Mouse (Mus musculus) stomach, embryonic 16.5 days (tissue): ENCODE results near the gene 4930522H14Rik. TPM values are rescaled to one million over a fixed set of nuclear protein-coding genes. Genes with fewer than 3 reads are reported as not detected.

Experiments
- ATAC-seq: fragments of 200-750 bp; cut with Nextera tagmentation; 2 replicates; pipeline ENCODE4 v1.8.0; 2017; ENCODE audit warnings: moderate number of reproducible peaks, moderate TSS enrichment; ENCODE audit not compliant: insufficient read depth, low FRiP score
- H3K27ac ChIP-seq: fragments of 300-500 bp; sonication (generic); 2 replicates; pipeline ENCODE4 v1.5.1; 2014; ENCODE audit warnings: low read length
- H3K27me3 ChIP-seq: fragments of 300-500 bp; sonication (generic); 2 replicates; pipeline ENCODE4 v1.6.1; 2014; ENCODE audit warnings: low read length, control low read depth, mixed read lengths; ENCODE audit not compliant: control insufficient read depth, insufficient read depth
- H3K36me3 ChIP-seq: fragments of 300-500 bp; sonication (generic); 2 replicates; pipeline ENCODE4 v1.6.1; 2014; ENCODE audit warnings: low read length; ENCODE audit not compliant: control insufficient read depth, insufficient read depth
- H3K4me1 ChIP-seq: fragments of 300-500 bp; sonication (generic); 2 replicates; pipeline ENCODE4 v1.6.1; 2014; ENCODE audit warnings: low read length, control low read depth, mixed read lengths; ENCODE audit not compliant: control insufficient read depth, insufficient read depth
- H3K4me2 ChIP-seq: fragments of 300-500 bp; sonication (generic); 2 replicates; pipeline ENCODE4 v1.6.1; 2014; ENCODE audit warnings: low read depth, low read length, mixed read lengths
- H3K4me3 ChIP-seq: fragments of 300-500 bp; sonication (generic); replicated peaks from 2 replicates; pipeline ENCODE4 v1.5.1; 2014; ENCODE audit warnings: mild to moderate bottlenecking, low read length
- H3K9ac ChIP-seq: fragments of 300-500 bp; sonication (generic); 2 replicates; pipeline ENCODE4 v1.6.1; 2014; ENCODE audit warnings: low read length
- H3K9me3 ChIP-seq: fragments of 300-500 bp; sonication (generic); replicated peaks from 2 replicates; pipeline ENCODE4 v1.6.1; 2016; ENCODE audit warnings: low read length, control low read depth; ENCODE audit not compliant: control insufficient read depth
- WGBS: fragments of 180-500 bp; shearing (Covaris S2); extraction: QIAGEN DNeasy Blood & Tissue Kit; methylation state at CpG from one replicate; pipeline ENCODE4 v1.1.7; 2014; 5-methylcytosine and 5-hydroxymethylcytosine counted together
- polyA plus RNA-seq: library from polyadenylated mRNA; unstranded; fragments of >200 nt; fragmentation: Nextera tagmentation; extraction: Ambion mirVana; gene quantifications from 2 replicates; pipeline ENCODE4 v1.2.1, GENCODE M21; 2015

4930522H14Rik gene
- polyA plus RNA-seq, 1 experiment from 2014 or later, result not detected

DNA sequence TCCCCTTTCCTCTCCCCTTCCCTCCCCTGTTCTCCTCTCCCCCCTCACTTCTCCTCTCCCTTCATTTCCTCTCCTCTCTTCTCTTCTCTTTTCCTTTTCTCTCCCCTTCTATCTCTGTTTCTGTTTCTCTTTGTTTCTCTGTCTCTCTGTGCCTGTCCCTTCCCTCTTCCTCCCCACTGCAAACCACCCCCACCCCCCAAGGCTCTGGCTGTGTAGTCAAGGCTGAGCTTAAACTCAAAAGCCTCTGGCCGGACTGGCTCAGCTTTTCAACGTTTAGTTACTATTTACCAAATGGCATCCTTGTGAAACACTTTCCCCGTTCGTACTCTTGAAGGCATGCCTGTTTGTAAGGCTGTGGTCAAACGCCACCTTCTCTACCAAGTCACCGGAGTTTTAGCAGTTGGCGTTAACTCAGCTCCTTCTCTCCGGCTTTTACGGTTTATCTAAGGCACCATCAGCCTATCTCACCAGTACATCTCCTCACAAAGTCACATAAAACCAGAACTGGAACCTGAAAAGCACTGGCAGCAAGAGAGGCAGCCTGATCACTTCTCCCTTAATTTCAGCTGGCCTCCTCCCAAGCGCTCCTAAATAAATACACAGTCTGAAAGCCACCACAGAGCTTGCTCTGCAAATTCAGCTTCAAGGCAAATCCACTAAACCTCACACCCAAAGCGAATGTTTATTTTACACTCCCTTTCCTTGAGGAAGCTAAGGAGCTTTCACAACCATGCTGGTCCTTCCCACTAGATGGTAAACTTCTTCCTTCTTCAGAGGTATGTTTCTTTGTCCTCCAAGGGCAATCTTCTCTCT is 19.4 kb upstream of the 4930522H14Rik start:
- ATAC-seq, result peak; percentile 66; the same call in 1 of the 2 replicates

DNA sequence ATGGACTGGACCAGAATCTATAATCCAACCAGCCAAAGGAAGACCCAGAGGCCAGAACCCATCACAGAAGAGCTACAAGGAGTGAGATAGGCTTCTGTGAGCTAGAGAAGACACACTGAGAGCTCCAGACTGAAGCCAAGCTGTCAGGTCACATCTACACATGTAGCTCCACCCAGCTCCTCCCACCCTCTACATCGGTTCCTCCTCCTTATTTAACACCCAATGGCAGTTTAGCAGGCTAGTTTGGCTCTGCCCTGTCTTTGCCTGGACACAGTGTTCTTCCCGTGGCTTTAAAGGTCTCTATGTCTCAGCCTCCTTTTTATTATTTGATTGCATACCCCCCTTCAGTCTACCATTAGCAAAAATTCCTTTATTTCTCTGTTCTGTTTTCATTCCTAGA is 16.2 kb upstream of the 4930522H14Rik start:
- Histone ChIP-seq H3K27ac (no peak overlapping the region), H3K4me1 (peaks cover 7% of the 10 kb centered on the region; the same call in 1 of the 2 replicates), H3K4me2 (no peak overlapping the region), H3K27me3 (no peaks in the 10 kb centered on the region), H3K4me3 (no peak overlapping the region), H3K9ac (no peak overlapping the region), H3K36me3 (no peaks in the 10 kb centered on the region), H3K9me3 (no peaks in the 10 kb centered on the region)
- ATAC-seq, result no peak
- WGBS, result 6% methylated on average over 2 of the region's 2 CpGs

More for the DNA sequence above, 19.4 kb upstream of the 4930522H14Rik start:
- Histone ChIP-seq H3K9me3 (no peaks in the 10 kb centered on the region), H3K4me2 (peak overlapping the region; percentile 47), H3K9ac (peak overlapping the region; percentile 52; the same call in 1 of the 2 replicates), H3K36me3 (no peaks in the 10 kb centered on the region), H3K27me3 (no peaks in the 10 kb centered on the region), H3K4me3 (peak overlapping the region; percentile 9), H3K4me1 (peaks cover 7% of the 10 kb centered on the region; the same call in 1 of the 2 replicates), H3K27ac (peak overlapping the region; percentile 39)
- WGBS, result 12% methylated on average over 11 of the region's 11 CpGs

DNA sequence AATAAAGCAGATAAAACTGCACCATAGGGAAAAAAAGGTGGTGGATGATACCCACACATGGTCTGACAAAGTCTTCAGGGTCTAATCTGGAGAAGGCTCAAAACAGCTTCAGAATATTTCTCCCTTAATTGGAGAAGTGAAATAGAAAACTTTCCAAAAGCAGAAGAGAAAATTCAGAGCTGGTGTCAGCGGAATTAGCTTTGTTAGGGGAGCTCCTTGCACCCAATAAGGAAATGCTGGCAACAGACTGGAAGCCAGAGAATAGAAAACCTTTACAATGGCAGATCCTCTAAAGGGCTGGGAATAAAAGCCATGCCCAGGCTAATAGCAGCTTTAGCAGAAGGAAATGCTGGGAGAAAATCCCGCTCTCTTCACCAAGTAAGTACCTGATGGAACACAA is 15.4 kb upstream of the 4930522H14Rik start:
- Histone ChIP-seq H3K9me3 (no peaks in the 10 kb centered on the region), H3K27me3 (no peaks in the 10 kb centered on the region), H3K36me3 (no peaks in the 10 kb centered on the region), H3K9ac (no peak overlapping the region), H3K4me1 (peaks cover 7% of the 10 kb centered on the region; the same call in 1 of the 2 replicates), H3K4me2 (no peak overlapping the region), H3K4me3 (no peak overlapping the region), H3K27ac (no peak overlapping the region)
- ATAC-seq, result no peak
- WGBS, result 85% methylated on average over 2 of the region's 2 CpGs

DNA sequence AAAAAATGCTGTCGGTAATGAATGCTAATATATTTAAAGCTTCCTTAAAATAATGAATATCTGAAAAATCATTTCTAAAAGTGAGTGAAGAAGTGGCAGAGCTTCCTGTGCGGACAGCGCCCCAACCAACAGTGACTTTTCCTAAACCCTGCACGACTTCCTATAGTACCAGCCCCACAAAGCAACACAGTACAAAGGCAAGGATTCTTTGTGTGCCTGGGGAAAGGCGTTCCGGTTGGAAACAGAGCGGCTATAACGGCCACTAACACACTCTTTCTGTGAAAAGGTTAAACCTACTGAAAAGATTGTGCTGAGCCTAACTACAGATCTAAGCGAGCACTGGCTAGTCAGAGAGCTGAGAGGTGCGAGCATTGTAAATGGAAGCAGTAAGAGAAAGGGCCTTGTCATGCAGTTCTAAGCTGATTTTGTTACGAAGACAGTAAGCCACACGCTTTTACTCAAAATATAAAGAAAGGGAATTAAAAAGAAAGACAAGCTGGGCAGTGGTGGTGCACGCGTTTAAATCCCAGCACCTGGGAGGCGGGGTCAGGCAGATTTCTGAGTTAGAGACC is 766 bp downstream of the 4930522H14Rik start:
- Histone ChIP-seq H3K4me2 (no peak overlapping the region), H3K9ac (no peak overlapping the region), H3K27me3 (no peaks in the 10 kb centered on the region), H3K4me3 (no peak overlapping the region), H3K27ac (no peak overlapping the region), H3K36me3 (no peaks in the 10 kb centered on the region), H3K4me1 (no peaks in the 10 kb centered on the region), H3K9me3 (no peaks in the 10 kb centered on the region)
- WGBS, result 74% methylated on average over 15 of the region's 15 CpGs
- no peak for ATAC-seq

DNA sequence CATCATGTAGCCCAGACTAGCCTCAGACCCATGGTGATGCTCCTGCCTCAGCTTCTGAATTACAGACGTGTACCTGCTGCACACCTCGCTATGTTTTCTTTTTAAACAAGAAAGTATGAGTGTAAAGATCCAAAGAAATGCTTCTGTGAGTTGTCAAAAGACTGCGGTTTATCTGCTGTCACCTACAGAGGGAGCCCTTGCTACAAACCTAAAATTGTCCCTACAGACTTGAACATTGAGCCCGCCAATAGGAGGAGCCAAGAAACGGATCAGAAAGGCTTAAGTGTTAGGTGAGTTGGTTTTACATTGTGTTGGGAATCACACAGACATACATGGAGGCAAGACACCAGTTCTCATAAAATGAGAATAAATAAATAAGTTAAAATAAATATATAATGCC is 26.2 kb downstream of the 4930522H14Rik start:
- Histone ChIP-seq H3K27me3 (no peaks in the 10 kb centered on the region), H3K9me3 (no peaks in the 10 kb centered on the region), H3K4me2 (no peak overlapping the region), H3K27ac (no peak overlapping the region), H3K4me3 (no peak overlapping the region), H3K4me1 (no peaks in the 10 kb centered on the region), H3K36me3 (no peaks in the 10 kb centered on the region), H3K9ac (no peak overlapping the region)
- ATAC-seq, result no peak
- WGBS, result 2% methylated on average over 5 of the region's 5 CpGs

DNA sequence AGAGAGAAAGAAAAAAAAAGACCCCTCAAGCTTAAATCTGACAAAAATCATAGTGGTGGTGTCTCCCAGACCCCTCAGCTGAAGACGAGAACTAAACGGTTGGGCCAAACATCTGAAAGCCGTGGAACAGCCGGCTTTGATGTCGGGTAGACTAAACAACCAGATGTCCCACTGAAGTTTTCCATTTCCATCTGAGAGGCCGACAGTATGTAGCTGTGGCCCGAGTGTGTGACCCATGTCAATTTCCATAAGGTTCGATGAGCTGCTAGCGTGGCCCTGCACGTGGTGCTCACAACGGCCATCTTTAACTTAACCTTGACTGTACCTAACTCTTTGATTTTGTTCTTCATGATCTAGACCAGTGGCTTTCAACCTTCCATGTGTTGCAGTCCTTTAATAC is 32.6 kb downstream of the 4930522H14Rik start:
- no peak for ATAC-seq
- no peaks in the 10 kb centered on the region for H3K9me3 ChIP-seq
- H3K27me3 ChIP-seq, result no peaks in the 10 kb centered on the region
- 55% methylated on average over 11 of the region's 11 CpGs for WGBS
- H3K4me2 ChIP-seq, result no peak overlapping the region
- no peak overlapping the region for H3K9ac ChIP-seq
- H3K4me3 ChIP-seq, result no peak overlapping the region
- H3K27ac ChIP-seq, result no peak overlapping the region
- H3K36me3 ChIP-seq, result no peaks in the 10 kb centered on the region
- no peaks in the 10 kb centered on the region for H3K4me1 ChIP-seq

DNA sequence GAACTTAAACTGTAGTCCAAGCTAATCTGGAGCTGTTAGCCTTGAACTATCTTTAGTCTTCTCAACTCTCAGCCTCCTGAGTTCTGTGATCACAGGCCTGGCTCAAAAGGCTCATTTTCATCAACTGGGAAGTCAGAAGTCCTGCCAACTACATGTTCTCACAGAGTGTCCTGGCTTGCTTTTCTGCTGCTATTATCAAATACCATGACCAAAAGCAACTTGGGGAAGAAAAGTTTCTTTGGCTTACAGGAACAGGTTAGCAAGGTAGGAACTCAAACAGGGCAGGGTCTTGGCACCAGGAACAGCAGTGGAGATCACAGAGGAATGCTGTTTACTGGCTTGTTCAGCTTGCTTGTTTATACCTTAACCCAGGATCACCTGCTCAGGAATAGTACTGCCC is 37.5 kb downstream of the 4930522H14Rik start:
- Histone ChIP-seq H3K9ac (no peak overlapping the region), H3K27ac (no peak overlapping the region), H3K4me1 (no peaks in the 10 kb centered on the region), H3K9me3 (no peaks in the 10 kb centered on the region), H3K4me3 (no peak overlapping the region), H3K4me2 (no peak overlapping the region), H3K27me3 (no peaks in the 10 kb centered on the region), H3K36me3 (no peaks in the 10 kb centered on the region)
- no peak for ATAC-seq

DNA sequence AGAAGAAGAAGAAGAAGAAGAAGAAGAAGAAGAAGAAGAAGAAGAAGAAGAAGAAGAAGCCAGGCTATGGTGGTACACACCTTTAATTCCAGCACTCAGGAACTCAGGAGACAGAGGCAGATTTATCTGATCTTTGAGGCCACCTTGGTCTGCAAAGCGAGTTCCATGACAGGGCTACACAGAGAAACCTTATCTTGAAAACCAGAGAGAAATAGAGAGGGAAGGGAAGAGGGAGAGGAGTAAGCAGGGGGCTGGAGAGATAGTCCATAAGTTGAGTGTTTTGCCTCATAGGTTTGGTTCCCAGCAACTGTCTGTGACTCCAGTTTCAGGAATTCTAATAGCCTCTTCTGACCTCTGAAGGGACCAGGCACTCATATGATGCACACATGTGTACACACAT is 42.3 kb downstream of the 4930522H14Rik start:
- Histone ChIP-seq H3K36me3 (no peaks in the 10 kb centered on the region), H3K4me3 (no peak overlapping the region), H3K4me2 (no peak overlapping the region), H3K9ac (no peak overlapping the region), H3K27me3 (no peaks in the 10 kb centered on the region), H3K4me1 (no peaks in the 10 kb centered on the region), H3K27ac (no peak overlapping the region), H3K9me3 (no peaks in the 10 kb centered on the region)
- no peak for ATAC-seq
- 66% methylated on average over 1 of the region's 1 CpGs for WGBS

DNA sequence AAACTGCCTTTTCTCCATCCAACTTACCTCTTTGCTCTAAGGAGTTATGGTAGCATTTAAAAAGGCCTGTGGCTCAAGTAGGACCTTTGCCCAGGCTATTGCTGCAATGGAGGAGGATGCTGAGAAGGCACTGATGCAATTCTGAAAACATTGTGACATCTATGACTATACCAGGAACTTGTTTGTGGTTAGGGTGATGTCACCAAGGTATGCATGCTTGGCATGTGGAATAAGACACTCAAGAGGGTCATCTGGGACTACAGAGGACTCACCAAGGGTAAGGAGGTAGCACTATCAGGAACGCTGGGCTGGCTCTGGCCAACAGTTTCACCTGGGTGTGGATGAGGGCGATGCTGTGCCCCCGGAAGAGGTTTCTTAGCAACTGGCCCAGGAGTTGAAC is 46.5 kb downstream of the 4930522H14Rik start, which contains the start of gene Rnf11:
Gene Rnf11 (minus strand): TSS at position 108 of the 400 bp plus-strand sequence.
- H3K4me1 ChIP-seq, result no peaks in the 10 kb centered on the region
- H3K27ac ChIP-seq, result no peak within 1 kb of the TSS
- no peak within 1 kb of the TSS for H3K9ac ChIP-seq
- 72% methylated on average over 3 of the region's 3 CpGs for WGBS
- H3K36me3 ChIP-seq, result no peaks in the 10 kb centered on the region
- no peaks in the 10 kb centered on the region for H3K27me3 ChIP-seq
- H3K4me3 ChIP-seq, result no peak within 1 kb of the TSS
- H3K9me3 ChIP-seq, result no peaks in the 10 kb centered on the region
- no peak for ATAC-seq
- no peak within 1 kb of the TSS for H3K4me2 ChIP-seq
